Mouse (Mus musculus) colon, adult 2 months (tissue): ENCODE results near the gene Ap5z1. TPM values are rescaled to one million over a fixed set of nuclear protein-coding genes. Genes with fewer than 3 reads are reported as not detected.

Source experiments
- polyA plus RNA-seq: library from polyadenylated mRNA; depleted of rRNA; stranded (reverse); fragments of >200 nt; gene quantifications from 2 replicates; pipeline ENCODE4 v1.2.3, GENCODE M21; 2012; rRNA removed

Gene Ap5z1
- 58.6 and 88.9 TPM in 2 replicates for polyA plus RNA-seq

GRCm38 (mm10) chr5:142463461-142464454 is at the start of gene Ap5z1:
Ap5z1 (plus strand) TSS chr5:142463944.

Other genes with a start within 250 kb of the Ap5z1 start
- gene Foxk1, start 62.4 kb upstream of the Ap5z1 start, polyA plus RNA-seq, result 73.8 and 88.7 TPM in 2 replicates
- gene Papolb, start 66.1 kb downstream of the Ap5z1 start, polyA plus RNA-seq, result 0.03 TPM in 1 of 2 replicates, not detected in the other
- gene Radil, start 87.2 kb downstream of the Ap5z1 start, polyA plus RNA-seq, result 2.7 and 3.4 TPM in 2 replicates
- gene Mmd2, start 144.9 kb downstream of the Ap5z1 start, polyA plus RNA-seq, result 0.20 and 0.42 TPM in 2 replicates
- gene Wipi2, start 163.8 kb downstream of the Ap5z1 start, polyA plus RNA-seq, result 35.7 and 37.3 TPM in 2 replicates
- 8.3 and 8.6 TPM in 2 replicates for gene Slc29a4, start 228.6 kb downstream of the Ap5z1 start, polyA plus RNA-seq